Mouse (Mus musculus): Measurements from ENCODE around the gene Spon1.

Spon1 gene

DNA sequence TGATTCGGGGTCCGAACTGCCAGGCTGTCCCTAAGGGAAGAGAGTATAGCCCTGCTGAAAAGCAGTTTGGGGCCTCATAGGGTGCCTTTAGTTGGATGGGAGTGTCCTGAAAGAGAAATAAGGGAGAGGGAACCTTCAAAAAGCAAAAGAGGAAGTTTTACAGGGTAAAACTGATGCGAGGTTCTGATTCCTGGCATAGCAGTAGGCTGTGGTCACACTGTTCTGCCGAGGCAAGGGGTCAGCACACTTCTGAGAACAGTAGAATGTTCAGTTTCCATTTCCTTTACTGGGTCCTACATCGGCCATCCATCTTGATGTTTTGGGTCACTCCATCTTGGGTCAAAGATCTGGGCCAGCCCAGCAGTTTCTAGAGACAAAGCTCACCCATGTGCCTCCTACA lies 14.5 kb downstream of the Spon1 start:
- no peak for DNase-seq

DNA sequence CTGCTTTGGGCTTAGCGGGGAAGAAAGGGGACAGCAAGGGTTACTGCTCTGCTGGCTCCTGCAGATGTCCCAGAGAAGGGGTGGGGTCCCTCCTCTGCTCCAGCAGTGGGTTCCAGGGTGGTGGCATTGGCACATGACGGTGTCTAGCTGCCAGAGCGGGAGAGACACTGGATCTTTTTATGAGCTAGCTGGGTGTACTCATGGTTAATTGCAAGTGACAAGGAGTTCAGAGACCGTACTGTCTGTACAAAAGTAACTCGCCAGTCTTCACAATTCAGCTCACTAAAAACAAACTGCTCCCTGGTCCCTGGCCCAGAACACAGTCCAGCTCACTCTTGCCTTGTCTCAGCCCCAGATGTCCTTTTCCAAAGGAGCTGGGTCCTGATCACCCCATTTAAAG lies 26.2 kb downstream of the Spon1 start:
- no peak for DNase-seq

DNA sequence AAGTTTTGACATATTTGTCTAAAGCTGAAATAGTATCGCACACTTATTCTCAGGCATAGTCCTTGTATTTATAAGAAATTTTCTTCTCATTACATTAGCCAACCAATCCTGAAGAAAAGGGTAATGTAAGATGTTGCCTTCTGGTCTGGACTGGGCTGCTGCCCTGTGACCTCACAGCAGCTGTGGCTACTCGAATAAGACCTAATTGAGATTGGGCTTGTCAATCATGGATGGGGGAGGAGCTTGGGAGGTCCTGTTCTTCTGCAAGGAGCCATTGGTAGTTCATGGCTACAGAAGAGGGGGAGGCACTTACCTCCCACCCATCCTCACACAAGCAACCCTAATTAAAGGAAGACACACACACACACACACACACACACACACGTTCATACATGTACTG lies 27.1 kb downstream of the Spon1 start:
- no peak for DNase-seq

DNA sequence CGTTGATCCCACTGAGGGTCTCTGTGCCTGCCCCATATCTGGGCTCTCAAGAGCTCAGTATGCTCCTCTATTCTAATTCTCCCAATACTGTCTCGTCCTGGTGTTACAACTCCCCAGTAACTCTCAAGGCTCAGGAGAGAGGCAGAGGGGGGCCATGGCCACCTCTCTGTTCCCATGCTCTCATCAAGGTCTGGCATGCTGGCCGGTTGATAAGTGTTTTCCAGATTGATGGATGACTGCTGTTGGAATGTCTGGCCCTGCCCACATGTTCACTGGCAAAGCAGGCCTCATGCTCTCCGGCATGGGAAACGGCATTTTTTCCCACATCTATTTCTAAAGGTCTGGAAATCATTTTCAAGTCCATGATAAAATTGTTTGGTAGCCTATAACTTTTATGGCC lies 29.4 kb downstream of the Spon1 start:
- no peak for DNase-seq

DNA sequence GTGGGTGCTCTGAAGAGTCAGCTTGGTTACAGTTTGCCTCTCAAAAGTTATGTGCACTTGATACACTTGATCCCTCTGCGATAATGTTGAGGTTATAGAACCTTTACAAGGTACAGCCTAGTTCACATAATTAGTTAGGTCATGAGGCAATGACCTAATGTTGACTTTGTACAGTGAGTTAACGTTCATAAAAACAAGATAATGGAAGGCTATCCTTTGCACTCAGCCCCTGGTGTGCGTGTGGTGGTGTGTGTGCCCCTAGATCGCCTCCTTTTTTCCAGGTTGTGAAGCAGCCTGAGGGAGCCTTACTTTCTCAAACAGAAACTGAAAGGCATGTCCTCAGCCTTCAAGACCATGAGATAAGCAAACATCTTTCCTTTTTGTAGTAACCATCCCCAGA lies 31.3 kb downstream of the Spon1 start:
- no peak for DNase-seq

DNA sequence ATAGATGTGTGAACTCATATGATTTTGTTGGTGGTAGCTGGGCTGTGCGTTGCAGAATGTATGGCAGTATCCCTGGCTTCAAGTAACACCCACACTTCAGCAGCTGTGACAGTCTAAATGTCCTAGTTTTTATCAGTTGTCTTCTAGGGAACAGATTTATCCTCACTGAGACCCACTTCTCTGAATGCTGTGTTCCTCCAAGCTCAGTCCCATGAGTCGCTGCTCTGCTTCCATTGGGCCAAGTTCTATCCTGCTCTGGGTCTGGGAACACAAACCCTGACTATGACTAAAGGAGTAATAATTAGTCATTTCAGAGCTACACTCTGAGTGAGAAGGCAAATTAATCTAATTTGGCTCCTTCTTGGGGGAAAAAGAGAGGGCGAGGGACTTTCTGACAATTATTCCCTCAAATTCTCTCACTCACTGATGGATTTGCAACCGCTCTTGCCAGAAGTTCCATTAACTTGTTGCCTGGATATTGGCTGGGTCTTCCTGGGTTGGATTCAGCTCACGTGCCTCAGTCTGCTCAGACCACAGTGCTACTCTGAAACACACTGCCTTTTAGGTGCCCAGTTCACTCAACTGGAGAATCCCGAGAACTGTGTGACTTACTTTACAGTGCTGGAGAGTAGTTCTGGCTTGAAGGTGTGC lies 32.9 kb downstream of the Spon1 start:
- no peak for DNase-seq

DNA sequence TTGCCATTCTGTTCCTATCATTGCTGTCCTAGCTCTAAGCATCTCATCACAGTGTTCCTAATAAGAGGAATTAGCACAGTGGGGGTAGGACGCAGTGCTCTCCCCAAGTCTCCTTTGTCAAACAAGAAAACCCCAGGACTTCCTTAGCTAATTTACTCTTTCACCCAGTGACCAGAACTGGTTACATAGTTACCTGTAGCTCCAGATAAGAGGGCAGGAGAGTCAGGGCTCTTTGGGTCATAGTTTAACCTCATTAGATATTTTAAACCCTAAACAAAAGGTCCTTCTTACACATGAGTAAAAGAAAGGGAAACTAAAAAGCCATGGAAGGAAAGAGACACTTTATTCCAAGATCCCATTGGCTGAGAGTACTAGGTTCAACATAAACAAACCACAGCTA lies 44.0 kb downstream of the Spon1 start:
- DNase-seq = no peak

DNA sequence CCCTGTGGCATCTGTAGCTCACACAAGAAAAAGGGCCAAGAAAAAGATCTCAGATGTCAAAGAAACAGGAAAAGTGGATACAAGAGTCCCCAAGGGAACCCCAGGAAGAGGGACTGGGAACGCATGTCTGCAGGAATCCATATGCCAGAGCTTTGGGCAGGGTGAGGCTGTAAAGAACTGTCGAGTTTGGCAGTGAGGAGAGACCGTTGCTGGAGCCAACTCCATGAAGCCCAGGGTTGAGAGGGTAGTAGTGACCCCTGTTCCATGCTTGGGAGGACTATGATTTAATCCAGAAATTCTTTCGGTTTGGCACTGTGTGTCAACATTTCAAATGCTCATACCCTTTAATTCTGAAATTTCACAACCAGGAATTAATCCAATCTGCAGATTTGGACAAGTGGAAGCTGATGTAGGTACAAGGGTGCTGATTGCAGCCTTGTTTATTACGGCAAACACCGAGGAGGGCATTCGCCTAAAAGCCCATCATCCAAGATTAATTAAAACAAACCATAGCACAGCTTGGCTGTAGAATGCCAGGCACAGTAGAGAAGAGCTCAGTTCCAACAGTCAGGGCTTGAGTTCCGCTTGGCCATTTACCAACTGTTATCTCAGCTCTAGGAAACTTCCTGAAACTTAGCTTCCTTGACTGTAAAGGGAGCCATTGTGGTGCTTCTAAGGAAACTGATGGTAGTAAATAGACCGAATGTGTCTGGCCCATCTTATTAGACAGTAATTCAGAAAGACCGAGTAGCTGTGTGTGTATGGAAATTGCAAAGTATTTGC lies 45.8 kb downstream of the Spon1 start:
- no peak for DNase-seq

DNA sequence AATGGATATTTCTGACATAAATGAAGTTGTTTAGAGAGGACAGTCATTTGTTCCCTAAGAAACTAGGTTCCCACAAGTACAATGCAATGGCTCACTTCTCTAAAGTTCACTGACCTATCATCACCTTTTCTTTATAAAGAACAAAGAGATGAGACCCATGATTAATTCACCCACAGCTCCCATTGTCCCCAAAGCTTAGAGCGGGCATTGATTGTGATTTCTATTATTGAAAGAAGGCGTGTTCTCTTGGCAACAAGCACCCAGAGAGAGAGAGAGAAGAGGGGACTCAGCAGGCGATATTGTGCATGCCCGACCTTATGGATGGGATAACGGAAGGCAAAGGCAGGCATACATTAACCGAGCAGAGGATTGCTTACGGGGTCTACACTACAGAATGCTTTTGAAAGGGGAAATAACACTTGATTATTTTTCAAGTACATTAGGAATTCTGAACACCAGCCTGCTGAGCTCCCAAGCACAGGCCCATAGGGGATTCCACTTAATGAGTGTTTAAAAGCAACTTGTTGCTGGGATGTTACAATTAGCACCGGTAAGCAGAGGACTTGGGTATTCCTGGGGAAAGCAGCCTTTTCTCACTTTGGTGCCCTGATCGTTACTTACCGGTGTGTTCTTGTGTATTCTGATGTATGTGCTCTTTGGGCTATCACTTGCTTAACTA lies 48.4 kb downstream of the Spon1 start:
- DNase-seq = no peak

DNA sequence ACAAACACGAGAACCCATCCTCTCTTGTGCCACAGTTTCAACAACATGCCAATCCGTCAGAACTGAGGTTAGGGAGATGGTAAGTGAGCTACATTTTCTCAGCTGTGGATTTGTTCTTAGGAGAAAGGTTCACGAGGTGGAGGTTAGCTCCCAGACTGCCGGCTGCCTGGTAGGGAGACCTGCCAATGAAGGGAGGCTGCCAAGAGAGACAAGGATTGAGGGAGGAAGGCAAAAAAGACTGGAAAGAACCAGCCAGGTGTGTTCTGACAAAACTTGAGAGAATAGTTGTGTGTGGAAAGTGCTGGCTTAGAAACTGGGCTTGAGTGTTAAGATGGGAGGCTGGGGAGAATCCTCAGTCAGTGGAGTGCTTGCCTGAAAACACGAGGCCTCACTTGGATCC lies 49.9 kb downstream of the Spon1 start:
- DNase-seq = peak in 1 of 2 experiments; percentile 47

DNA sequence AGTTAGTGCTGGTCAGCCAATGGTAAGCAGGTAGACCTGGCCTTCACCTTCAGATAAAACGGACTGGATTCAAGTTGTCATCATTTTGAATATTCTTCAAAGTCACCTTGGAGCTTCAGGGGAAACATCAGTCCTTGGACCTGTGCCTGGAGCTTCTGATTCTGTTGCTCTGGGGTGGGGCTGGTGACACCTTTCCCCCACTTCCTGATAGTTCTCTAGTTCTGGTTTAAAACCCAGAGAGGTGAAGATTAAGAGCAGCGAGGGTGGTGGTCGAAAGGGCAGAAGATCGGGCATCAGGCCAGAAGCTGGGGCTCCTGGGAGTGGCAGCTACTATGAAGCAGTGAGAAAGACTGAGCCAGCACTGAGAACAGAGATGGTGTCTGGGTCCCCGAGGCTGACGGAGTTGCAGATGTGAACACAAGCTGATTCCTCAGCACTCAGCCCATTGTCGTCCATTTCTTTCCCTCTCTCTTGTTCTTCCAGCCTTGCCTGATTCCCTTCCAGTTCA lies 51.1 kb downstream of the Spon1 start:
- DNase-seq = no peak

DNA sequence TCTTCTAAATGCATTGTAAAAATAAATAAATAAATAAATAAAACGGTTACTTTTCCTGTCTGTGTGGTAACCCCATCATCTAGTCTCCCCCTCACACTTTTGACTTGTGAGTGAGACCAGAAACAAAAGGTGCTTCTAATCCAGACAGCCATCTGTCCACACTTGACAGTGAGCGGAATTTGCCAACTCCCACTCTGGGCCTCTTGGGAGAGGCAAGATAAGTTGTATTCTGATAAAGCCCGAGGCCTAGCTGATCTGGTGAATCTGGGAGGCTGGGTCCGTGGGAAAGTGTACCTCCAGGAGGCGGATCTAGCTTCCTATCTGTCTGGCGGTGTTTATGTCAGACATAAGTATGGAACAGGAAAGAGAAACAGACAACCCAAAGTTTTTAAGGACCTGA lies 52.3 kb downstream of the Spon1 start:
- DNase-seq = no peak

DNA sequence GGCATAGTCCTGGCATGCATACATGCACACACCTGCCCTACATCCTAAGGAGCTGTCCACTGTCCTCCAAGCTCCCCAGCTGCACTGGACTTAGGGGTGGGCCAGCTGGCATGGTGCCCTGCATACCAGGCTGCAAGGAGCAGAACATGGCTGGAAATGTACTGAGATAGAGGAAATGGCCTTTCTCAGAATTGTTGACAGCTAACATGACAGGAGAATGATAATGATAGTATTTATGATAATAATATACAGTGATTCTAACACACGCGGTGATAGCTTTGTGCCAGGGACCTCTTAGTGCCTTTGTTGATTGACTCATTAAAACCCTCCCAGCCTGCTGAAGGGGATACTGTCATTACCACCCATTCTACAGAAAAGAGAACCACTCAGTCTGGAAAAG lies 54.4 kb downstream of the Spon1 start:
- peak in 1 of 2 experiments; percentile 54 for DNase-seq

DNA sequence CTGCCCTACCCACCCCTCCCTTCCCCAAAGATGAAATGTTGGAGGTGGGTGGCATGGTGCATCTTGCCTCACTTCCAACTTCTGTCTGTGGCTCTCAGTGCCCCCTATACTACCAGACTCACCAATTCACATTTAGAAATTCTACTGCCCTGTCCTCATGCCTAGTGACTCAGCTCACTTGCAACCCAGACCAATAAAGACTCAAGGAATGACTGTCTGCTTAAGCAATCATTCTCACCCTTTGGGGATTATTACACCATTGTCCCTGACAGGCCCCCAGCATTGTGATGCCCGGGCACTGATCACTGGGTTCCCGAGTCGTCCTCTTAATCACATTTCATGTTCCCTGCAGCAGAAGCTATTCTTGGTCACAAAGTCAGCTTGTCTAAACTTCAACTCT lies 57.2 kb downstream of the Spon1 start:
- no peak for DNase-seq

DNA sequence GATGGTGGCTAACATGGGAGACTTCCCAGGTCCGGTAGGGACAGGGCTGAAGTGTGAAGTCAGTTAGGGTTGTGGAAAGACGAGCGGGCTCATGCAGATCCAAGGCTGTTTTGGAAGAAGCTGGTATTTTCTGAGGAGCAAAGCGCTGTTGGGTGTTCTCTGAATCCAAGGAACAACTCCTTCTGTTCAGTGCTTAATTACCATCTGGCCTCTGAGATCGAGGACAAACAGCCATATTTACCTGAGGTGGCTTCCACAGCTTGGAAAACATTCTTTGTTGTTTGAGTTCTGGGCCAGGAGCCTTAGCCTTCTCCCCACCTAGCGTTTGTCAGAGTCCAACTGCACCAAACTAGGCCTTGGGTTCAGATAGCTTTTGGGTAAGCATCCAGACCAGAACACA lies 58.9 kb downstream of the Spon1 start:
- DNase-seq = no peak

DNA sequence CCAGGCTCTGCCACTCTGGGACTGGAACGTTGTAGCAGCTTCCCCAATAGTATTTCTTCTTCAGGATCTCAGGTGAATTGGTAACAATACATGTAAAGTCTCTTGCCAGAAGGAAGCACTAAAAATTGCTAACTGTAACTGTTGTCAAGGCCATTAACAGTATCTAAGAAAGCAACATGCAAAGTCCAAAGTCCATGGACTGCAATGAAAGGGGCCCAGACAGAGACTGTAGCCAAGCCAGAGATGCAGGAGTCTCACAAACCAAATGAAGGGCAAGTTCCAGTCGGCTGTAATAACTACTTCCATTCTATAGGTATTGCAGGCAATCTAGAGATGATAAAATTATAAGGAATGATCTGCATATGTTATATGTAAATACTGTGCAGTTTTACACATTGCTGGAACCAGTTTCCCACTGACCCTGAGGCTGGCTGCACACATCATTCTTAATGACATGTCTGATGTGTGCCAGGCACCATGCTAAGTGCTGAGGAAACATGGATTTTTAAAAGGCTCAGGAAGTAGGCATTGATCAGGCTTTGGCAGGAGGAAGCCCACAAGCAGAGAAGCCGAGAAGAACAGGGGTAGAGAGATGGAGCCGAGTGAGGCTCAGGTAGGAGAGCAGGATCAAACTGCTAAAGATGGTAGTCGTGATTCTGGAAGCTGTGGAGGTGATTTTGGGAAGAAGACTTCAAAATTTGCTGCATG lies 59.9 kb downstream of the Spon1 start:
- DNase-seq = no peak

DNA sequence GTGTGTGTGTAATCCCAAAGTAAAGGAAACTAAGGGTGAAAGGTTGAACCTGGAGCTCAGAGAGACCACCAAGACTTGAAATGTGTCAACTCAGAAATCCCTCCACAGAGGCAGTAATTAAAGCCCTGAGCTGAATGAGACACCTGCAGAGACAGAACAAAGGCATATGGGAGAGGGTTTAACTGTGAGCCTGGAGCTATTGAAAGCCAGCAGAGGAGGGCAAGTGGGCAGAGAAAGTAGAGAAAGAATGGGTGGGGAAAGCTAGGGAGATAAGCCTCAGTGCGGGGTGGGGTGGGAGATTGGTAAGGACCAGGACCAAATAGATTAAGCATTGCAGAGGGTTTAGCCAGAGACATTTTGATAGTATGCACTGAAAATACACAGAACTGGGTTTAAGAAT lies 60.7 kb downstream of the Spon1 start:
- DNase-seq = no peak

DNA sequence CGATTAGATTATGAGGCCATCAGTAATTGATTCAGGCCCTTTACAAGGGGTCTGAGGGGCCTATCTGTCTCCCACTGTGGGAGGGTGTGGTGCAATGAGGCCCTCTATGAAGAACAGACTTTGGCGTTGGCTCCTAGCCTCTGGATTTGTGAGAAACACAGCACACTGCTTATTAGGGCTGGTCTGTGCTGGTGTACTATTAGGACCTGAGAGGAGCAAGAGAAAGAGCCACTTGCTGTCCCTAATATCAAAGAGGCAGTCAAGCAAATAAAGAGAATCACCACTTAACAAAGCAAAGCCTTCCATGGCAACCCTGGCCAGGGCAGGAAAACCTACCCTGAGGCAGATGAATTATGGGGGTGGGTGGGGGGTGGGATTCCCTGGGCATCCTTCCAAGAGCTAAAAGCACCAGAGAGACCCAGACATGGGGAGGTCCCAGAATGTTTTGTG lies 62.3 kb downstream of the Spon1 start:
- DNase-seq = no peak

DNA sequence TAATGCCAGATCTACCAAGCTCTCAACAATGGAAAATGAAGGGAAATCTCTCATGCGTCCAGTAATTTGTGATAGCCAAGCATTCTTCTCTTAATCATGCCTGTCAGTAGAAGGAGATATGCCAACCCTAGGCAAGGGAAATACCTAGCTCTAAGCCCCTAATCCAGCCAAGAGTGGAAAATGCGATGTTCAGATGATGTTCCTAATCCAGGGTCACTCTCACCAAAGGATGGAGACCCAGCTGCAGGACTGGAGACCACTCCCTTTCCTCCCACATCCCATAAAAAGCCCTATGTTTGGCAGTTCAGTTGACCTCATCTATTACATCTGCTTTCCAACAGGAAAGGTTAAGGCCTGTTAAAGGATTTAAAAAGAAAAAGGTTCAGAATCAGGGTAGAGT lies 62.8 kb downstream of the Spon1 start:
- DNase-seq = no peak

DNA sequence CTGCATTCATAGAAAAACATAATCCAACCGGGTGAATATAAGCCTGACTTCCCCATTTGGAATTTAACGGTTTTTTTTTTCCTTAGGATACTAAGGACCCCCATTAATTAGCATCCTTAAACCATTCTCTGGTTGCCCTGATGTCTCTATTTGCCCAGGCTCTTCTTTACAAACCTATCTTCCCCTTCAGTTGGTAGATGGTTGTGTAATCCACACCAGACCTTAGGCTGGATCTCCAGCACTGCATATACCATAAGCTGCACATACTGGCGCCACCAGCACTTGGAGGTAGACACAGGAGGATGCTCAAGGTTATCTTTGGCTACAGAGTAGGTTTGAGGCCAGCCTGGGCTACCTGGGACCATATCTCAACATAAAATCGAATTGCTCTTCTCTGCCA lies 71.4 kb downstream of the Spon1 start:
- DNase-seq = no peak

DNA sequence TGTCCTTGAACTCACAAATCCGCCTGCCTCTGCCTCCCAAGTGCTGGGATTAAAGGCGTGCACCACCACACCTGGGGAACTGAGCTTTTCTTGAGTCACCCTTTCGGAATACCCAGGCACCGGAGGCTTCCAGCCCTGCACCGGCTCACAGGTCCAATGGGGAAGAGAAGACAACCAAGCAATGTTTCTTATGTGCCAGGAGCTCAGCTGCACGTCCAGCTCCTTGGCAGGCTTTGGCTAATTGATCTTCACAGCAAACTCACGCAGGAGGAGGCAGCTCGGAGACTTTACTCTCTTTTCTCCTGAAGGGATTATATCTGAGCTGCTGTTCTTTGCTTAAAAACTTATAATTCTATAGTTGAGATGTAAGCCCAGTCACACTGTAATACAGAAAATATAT lies 73.6 kb downstream of the Spon1 start:
- DNase-seq = peak in 1 of 2 experiments; percentile 28

DNA sequence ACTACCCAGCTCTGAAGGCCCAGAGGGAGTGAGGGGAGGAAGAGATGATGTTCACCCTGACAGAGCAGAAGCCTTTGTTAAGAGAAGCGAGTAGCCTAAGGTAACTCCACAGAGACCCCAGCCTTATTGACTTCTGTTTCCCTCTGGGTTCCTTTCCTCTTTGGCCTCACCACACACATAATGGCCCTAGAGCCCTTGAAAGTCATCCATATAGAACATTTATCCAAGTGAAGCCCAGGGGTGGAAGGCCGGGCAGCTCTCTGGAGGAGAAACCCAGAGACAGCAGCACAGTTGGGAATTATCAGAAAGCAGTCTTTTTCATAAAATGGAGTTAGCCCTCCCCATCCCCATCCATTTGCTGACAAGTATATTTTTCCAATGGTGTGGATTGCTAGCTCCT lies 75.7 kb downstream of the Spon1 start:
- DNase-seq = no peak

DNA sequence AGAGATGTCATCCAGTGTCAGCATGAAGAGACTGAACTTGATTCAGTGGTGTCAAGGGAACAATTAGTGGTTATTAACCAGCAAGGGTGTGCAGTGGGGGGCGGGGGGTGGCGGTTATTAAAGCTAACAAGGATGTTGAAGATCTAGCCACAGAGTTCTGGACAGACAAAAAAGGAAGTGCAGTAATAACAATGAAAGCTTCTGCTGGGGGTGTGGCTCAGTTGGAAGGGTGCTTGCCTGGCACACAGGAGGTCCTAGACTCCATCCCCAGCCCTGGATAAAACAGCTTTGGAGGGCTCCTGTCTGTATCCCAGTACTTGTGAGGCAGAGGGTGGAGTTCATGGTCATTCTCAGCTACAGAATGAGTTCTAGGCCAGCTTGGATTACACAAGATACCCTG lies 77.4 kb downstream of the Spon1 start:
- no peak for DNase-seq
